Mouse (Mus musculus): ENCODE measurements around the gene Stk39. TPM values are rescaled to one million over a fixed set of nuclear protein-coding genes. Genes with fewer than 3 reads are reported as not detected.
A peak's percentile ranks its signal among the peaks of the same experiment; 100 is the strongest.

Gene Stk39
- polyA plus RNA-seq, 1 experiment from 2014 or later: 20.0 TPM

DNA sequence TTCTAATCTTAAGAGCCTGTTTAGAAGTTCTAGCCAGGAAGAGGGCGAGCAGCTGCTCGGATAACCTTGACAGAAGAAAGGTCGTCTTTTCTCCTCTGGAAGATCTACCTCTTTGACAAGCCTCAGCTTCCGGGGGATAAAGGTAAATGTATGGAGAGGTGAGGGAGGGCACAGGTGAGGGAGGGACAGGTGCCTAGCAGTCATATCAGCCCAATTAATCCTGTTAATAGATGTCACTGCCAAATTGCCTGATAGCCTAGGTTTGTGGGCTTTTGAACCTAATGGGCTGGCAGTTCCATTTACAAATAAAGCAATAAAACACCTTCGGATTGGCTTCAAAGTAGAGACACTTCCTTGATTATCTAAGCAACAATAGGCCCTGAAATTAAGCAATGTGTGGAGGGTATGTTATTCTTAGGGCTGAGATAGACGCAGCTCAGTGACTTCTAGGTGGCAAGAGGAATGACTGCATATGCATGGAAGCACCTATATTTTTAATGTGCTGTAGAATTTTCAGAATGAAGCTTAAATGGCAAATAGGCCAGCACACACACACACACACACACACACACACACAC is 14.5 kb downstream of the Stk39 start:
- Histone ChIP-seq H3K36me3 (peaks cover 6% of the 10 kb centered on the region), H3K4me2 (no peak overlapping the region), H3K4me1 (peaks cover 31% of the 10 kb centered on the region), H3K27ac (no peak overlapping the region), H3K4me3 (replicated peaks) (no peak overlapping the region), H3K9me3 (replicated peaks) (no peaks in the 10 kb centered on the region), H3K9ac (no peak overlapping the region), H3K27me3 (no peaks in the 10 kb centered on the region)
- WGBS: 43% methylated on average over 6 of the region's 6 CpGs
- ATAC-seq (replicated peaks; ENCODE audit: low FRiP score): no peak

GRCm38 (mm10) chr2:68456899-68457298 is 15.2 kb downstream of the Stk39 start:
- H3K9me3 ChIP-seq (replicated peaks): no peaks in the 10 kb centered on the region
- peak; percentile 52; the same call in 1 of the 2 replicates for ATAC-seq (replicated peaks; ENCODE audit: low FRiP score)
- 29% methylated on average over 6 of the region's 6 CpGs for WGBS

DNA sequence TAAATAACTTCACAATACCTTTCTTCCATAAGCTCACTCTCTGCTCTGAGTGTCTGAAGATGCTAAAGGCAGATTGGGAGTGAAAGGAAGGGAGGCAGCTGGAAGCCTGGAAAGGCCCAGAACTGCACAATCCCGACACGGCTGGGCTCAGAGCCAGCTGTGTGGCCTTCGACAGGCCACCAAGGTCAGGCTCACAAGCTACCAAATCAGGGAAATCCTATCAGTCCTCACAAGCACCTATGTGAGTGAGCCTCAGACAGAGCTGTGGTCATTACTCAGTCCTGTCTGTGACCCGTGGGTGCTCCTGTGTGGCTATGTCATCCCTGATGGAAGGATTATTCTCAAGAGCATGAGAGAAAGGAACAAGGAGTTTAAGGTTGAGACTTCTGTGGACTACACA is 19.7 kb downstream of the Stk39 start:
- H3K9me3 ChIP-seq (replicated peaks): no peaks in the 10 kb centered on the region
- H3K4me3 ChIP-seq (replicated peaks): no peak overlapping the region
- no peak overlapping the region for H3K4me2 ChIP-seq
- H3K27ac ChIP-seq: no peak overlapping the region
- 66% methylated on average over 4 of the region's 4 CpGs for WGBS
- H3K36me3 ChIP-seq: no peaks in the 10 kb centered on the region
- H3K9ac ChIP-seq: no peak overlapping the region
- H3K27me3 ChIP-seq: no peaks in the 10 kb centered on the region
- no peak for ATAC-seq (replicated peaks; ENCODE audit: low FRiP score)
- peaks cover 40% of the 10 kb centered on the region for H3K4me1 ChIP-seq

More at GRCm38 (mm10) chr2:68456899-68457298, 15.2 kb downstream of the Stk39 start:
- H3K27me3 ChIP-seq: no peaks in the 10 kb centered on the region
- peaks cover 31% of the 10 kb centered on the region for H3K4me1 ChIP-seq
- peaks cover 6% of the 10 kb centered on the region for H3K36me3 ChIP-seq
- H3K4me3 ChIP-seq (replicated peaks): no peak overlapping the region
- H3K27ac ChIP-seq: no peak overlapping the region
- H3K4me2 ChIP-seq: no peak overlapping the region
- no peak overlapping the region for H3K9ac ChIP-seq

- Histone ChIP-seq H3K4me3 (replicated peaks) (no peak overlapping the region), H3K9me3 (replicated peaks) (no peaks in the 10 kb centered on the region), H3K36me3 (no peaks in the 10 kb centered on the region), H3K4me1 (peaks cover 20% of the 10 kb centered on the region), H3K27me3 (no peaks in the 10 kb centered on the region), H3K4me2 (no peak overlapping the region), H3K27ac (no peak overlapping the region), H3K9ac (no peak overlapping the region)
- no peak for ATAC-seq (replicated peaks; ENCODE audit: low FRiP score)
- WGBS: 55% methylated on average over 10 of the region's 10 CpGs
Measured at GRCm38 (mm10) chr2:68448035-68448434, 24.0 kb downstream of the Stk39 start.

- Histone ChIP-seq H3K27me3 (no peaks in the 10 kb centered on the region), H3K36me3 (no peaks in the 10 kb centered on the region), H3K4me2 (no peak overlapping the region), H3K9me3 (replicated peaks) (no peaks in the 10 kb centered on the region), H3K4me1 (peaks cover 22% of the 10 kb centered on the region; the same call in 1 of the 2 replicates), H3K27ac (no peak overlapping the region), H3K4me3 (replicated peaks) (no peak overlapping the region), H3K9ac (no peak overlapping the region)
- no peak for ATAC-seq (replicated peaks; ENCODE audit: low FRiP score)
- 66% methylated on average over 6 of the region's 6 CpGs for WGBS
Measured at GRCm38 (mm10) chr2:68443141-68443540, 28.9 kb downstream of the Stk39 start.

DNA sequence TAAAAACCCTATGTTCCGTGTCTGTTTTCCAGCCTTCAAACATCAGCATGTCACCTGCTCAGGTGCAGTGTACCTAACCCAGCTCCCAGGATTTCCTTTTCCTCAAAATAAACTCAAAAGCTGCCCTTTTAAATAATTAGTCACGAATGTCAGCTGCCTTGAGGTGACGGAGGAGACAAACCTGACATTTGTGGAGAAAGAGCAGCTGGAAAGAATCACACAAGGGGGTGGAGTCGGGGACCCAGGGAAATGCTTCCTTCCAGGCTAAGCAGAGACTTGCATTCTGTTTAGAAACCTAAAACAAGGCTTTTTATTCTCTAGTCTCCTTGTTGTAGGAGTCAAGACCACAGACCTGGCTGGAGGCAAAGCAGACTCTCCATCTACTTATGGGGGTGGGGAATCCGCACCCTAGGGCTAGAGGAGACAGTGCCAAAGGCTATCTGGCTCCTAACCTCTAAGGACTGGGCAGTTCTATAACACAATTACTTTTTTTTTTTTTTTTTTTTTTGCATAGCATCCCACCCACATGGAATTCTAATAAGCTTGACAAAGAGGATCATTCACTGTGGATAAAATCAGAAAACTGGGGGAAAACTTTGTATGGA is 29.9 kb downstream of the Stk39 start:
- peaks cover 19% of the 10 kb centered on the region; the same call in 1 of the 2 replicates for H3K4me1 ChIP-seq
- peak overlapping the region; percentile 54; the same call in 1 of the 2 replicates for H3K27ac ChIP-seq
- no peak overlapping the region for H3K4me2 ChIP-seq
- no peaks in the 10 kb centered on the region for H3K36me3 ChIP-seq
- no peak overlapping the region for H3K9ac ChIP-seq
- no peaks in the 10 kb centered on the region for H3K27me3 ChIP-seq
- H3K9me3 ChIP-seq (replicated peaks): no peaks in the 10 kb centered on the region
- no peak overlapping the region for H3K4me3 ChIP-seq (replicated peaks)
- whole genome bisulfite sequencing: 42% methylated on average over 5 of the region's 5 CpGs
- no peak for ATAC-seq (replicated peaks; ENCODE audit: low FRiP score)

DNA sequence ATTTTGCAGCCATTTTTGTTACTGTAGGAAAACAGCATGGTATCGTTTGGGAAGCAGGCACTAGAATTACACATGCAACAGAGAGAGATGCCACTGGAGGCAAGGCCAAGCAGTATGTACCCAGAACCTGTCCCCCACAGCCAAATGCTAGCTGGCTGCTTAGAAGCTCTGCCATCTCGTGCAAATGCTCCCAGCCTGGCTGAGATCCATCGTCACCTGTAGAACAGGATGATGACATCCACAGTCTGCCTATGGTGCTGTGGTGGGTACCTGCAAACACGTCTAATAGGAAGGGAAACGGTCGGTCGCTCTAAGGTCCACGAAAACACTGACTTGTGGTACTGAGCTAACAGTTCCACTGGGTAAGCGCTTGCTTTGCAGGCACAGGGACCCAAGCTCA is 32.5 kb downstream of the Stk39 start:
- Histone ChIP-seq H3K4me3 (replicated peaks) (no peak overlapping the region), H3K4me2 (no peak overlapping the region), H3K9me3 (replicated peaks) (no peaks in the 10 kb centered on the region), H3K4me1 (peaks cover 33% of the 10 kb centered on the region), H3K27ac (no peak overlapping the region), H3K9ac (no peak overlapping the region), H3K36me3 (no peaks in the 10 kb centered on the region), H3K27me3 (no peaks in the 10 kb centered on the region)
- ATAC-seq (replicated peaks; ENCODE audit: low FRiP score): no peak
- WGBS: 91% methylated on average over 9 of the region's 9 CpGs

DNA sequence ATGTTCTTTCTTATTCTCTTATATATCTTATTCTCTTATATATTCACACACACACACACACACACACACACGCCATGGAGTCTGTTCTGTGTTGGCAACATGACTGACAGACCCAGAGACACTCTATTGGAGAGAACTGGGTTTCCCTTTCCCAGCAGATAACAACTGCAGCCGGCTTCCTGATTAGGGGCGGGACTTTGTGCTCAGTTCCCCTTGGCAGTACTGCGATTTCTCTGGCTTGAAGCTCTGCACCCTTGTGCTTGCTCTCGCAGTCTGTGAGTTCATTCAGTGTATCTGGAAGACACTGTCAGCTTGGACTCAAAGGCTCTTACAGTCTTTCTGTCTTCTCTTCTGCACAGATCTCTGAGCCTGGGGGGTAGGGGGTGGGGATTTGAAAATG is 34.1 kb downstream of the Stk39 start:
- WGBS: 68% methylated on average over 5 of the region's 5 CpGs

GRCm38 (mm10) chr2:68437216-68437615 is 34.9 kb downstream of the Stk39 start:
- no peak overlapping the region for H3K4me2 ChIP-seq
- no peaks in the 10 kb centered on the region for H3K9me3 ChIP-seq (replicated peaks)
- H3K4me3 ChIP-seq (replicated peaks): no peak overlapping the region
- 78% methylated on average over 7 of the region's 7 CpGs for WGBS
- no peak overlapping the region for H3K9ac ChIP-seq
- H3K27ac ChIP-seq: no peak overlapping the region
- H3K27me3 ChIP-seq: no peaks in the 10 kb centered on the region
- no peaks in the 10 kb centered on the region for H3K36me3 ChIP-seq
- peaks cover 39% of the 10 kb centered on the region for H3K4me1 ChIP-seq
- no peak for ATAC-seq (replicated peaks; ENCODE audit: low FRiP score)

More for the DNA sequence above, 34.1 kb downstream of the Stk39 start:
- no peaks in the 10 kb centered on the region for H3K9me3 ChIP-seq (replicated peaks)
- no peak overlapping the region for H3K4me2 ChIP-seq
- H3K27ac ChIP-seq: no peak overlapping the region
- no peak overlapping the region for H3K9ac ChIP-seq
- no peaks in the 10 kb centered on the region for H3K36me3 ChIP-seq
- peaks cover 45% of the 10 kb centered on the region for H3K4me1 ChIP-seq
- ATAC-seq (replicated peaks; ENCODE audit: low FRiP score): no peak
- no peaks in the 10 kb centered on the region for H3K27me3 ChIP-seq
- H3K4me3 ChIP-seq (replicated peaks): no peak overlapping the region

GRCm38 (mm10) chr2:68436305-68436704 is 35.8 kb downstream of the Stk39 start:
- WGBS: 14% methylated on average over 10 of the region's 10 CpGs
- Histone ChIP-seq H3K36me3 (no peaks in the 10 kb centered on the region), H3K9me3 (replicated peaks) (no peaks in the 10 kb centered on the region), H3K4me1 (peaks cover 35% of the 10 kb centered on the region), H3K4me2 (peak overlapping the region; percentile 49), H3K9ac (0 out of 2 replicates have a peak overlapping the region, but pooled peaks have one; percentile 18), H3K27ac (0 out of 2 replicates have a peak overlapping the region, but pooled peaks have one; percentile 45), H3K4me3 (replicated peaks) (peak overlapping the region; percentile 19), H3K27me3 (no peaks in the 10 kb centered on the region)
- ATAC-seq (replicated peaks; ENCODE audit: low FRiP score): no peak

GRCm38 (mm10) chr2:68435494-68436255 is 36.4 kb downstream of the Stk39 start:
- Histone ChIP-seq H3K27ac (0 out of 2 replicates have a peak overlapping the region, but pooled peaks have one; percentile 45), H3K9me3 (replicated peaks) (no peaks in the 10 kb centered on the region), H3K9ac (0 out of 2 replicates have a peak overlapping the region, but pooled peaks have one; percentile 18), H3K4me2 (peak overlapping the region; percentile 49), H3K36me3 (no peaks in the 10 kb centered on the region), H3K4me1 (peaks cover 35% of the 10 kb centered on the region), H3K27me3 (no peaks in the 10 kb centered on the region), H3K4me3 (replicated peaks) (peak overlapping the region; percentile 19)
- ATAC-seq (replicated peaks; ENCODE audit: low FRiP score): peak; percentile 48
- 18% methylated on average over 15 of the region's 15 CpGs for WGBS

- H3K9me3 ChIP-seq (replicated peaks): no peaks in the 10 kb centered on the region
- H3K27ac ChIP-seq: no peak overlapping the region
- no peak for ATAC-seq (replicated peaks; ENCODE audit: low FRiP score)
- H3K36me3 ChIP-seq: no peaks in the 10 kb centered on the region
- peaks cover 35% of the 10 kb centered on the region for H3K4me1 ChIP-seq
- H3K9ac ChIP-seq: no peak overlapping the region
- H3K4me3 ChIP-seq (replicated peaks): no peak overlapping the region
- 26% methylated on average over 4 of the region's 4 CpGs for WGBS
- no peak overlapping the region for H3K4me2 ChIP-seq
- H3K27me3 ChIP-seq: no peaks in the 10 kb centered on the region
Measured at GRCm38 (mm10) chr2:68434997-68435396, 37.1 kb downstream of the Stk39 start.
